Mouse (Mus musculus): ENCODE measurements around the gene Fam114a1.

Gene Fam114a1

GRCm38 (mm10) chr5:65051513-65051912 is 81.6 kb downstream of the Fam114a1 start:
- in situ Hi-C loops (cut with MboI, MseI), result no loop called here

GRCm38 (mm10) chr5:65057596-65057995 is 87.7 kb downstream of the Fam114a1 start:
- in situ Hi-C loops (cut with MboI, MseI), result no loop called here

- in situ Hi-C loops (cut with MboI, MseI), result no loop called here
Observed at GRCm38 (mm10) chr5:65059806-65060205, 89.9 kb downstream of the Fam114a1 start.

- in situ Hi-C loops (cut with MboI, MseI), result no loop called here
Observed at GRCm38 (mm10) chr5:65062236-65062635, 92.4 kb downstream of the Fam114a1 start.

- in situ Hi-C loops (cut with MboI, MseI), result no loop called here
Observed at GRCm38 (mm10) chr5:65063266-65063665, 93.4 kb downstream of the Fam114a1 start.

GRCm38 (mm10) chr5:65068166-65068565 is 98.3 kb downstream of the Fam114a1 start:
- in situ Hi-C loops (cut with MboI, MseI), result no loop called here

- in situ Hi-C loops (cut with MboI, MseI), result no loop called here
Observed at GRCm38 (mm10) chr5:65069872-65070271, 100.0 kb downstream of the Fam114a1 start.

GRCm38 (mm10) chr5:65071689-65072118 is 101.8 kb downstream of the Fam114a1 start:
- in situ Hi-C loops (cut with MboI, MseI), result no loop called here

- in situ Hi-C loops (cut with MboI, MseI), result no loop called here
Observed at GRCm38 (mm10) chr5:65073247-65073646, 103.4 kb downstream of the Fam114a1 start.

GRCm38 (mm10) chr5:65074693-65075092 is 104.8 kb downstream of the Fam114a1 start:
- in situ Hi-C loops (cut with MboI, MseI), result no loop called here

- in situ Hi-C loops (cut with MboI, MseI), result no loop called here
Observed at GRCm38 (mm10) chr5:65076087-65076486, 106.2 kb downstream of the Fam114a1 start.

GRCm38 (mm10) chr5:65076748-65077147 is 106.9 kb downstream of the Fam114a1 start:
- in situ Hi-C loops (cut with MboI, MseI), result no loop called here

GRCm38 (mm10) chr5:65078081-65078480 is 108.2 kb downstream of the Fam114a1 start:
- in situ Hi-C loops (cut with MboI, MseI), result no loop called here

GRCm38 (mm10) chr5:65079881-65080280 is 110.0 kb downstream of the Fam114a1 start:
- in situ Hi-C loops (cut with MboI, MseI), result no loop called here

- in situ Hi-C loops (cut with MboI, MseI), result no loop called here
Observed at GRCm38 (mm10) chr5:65081836-65082235, 112.0 kb downstream of the Fam114a1 start.

GRCm38 (mm10) chr5:65086522-65086921 is 116.7 kb downstream of the Fam114a1 start:
- in situ Hi-C loops (cut with MboI, MseI), result no loop called here

- in situ Hi-C loops (cut with MboI, MseI), result no loop called here
Observed at GRCm38 (mm10) chr5:65089707-65090106, 119.8 kb downstream of the Fam114a1 start.

- in situ Hi-C loops (cut with MboI, MseI), result no loop called here
Observed at GRCm38 (mm10) chr5:65091184-65091858, 121.5 kb downstream of the Fam114a1 start.

Data from T-helper 1 cell (primary cell).